Mouse (Mus musculus): ENCODE measurements around the gene Ntf5. TPM values are rescaled to one million over a fixed set of nuclear protein-coding genes. Genes with fewer than 3 reads are reported as not detected.

The Ntf5 gene
- 1.0 and 1.1 TPM in 2 replicates for polyA plus RNA-seq (2016; fragmentation: Nextera tagmentation; extraction: Ambion mirVana)

DNA sequence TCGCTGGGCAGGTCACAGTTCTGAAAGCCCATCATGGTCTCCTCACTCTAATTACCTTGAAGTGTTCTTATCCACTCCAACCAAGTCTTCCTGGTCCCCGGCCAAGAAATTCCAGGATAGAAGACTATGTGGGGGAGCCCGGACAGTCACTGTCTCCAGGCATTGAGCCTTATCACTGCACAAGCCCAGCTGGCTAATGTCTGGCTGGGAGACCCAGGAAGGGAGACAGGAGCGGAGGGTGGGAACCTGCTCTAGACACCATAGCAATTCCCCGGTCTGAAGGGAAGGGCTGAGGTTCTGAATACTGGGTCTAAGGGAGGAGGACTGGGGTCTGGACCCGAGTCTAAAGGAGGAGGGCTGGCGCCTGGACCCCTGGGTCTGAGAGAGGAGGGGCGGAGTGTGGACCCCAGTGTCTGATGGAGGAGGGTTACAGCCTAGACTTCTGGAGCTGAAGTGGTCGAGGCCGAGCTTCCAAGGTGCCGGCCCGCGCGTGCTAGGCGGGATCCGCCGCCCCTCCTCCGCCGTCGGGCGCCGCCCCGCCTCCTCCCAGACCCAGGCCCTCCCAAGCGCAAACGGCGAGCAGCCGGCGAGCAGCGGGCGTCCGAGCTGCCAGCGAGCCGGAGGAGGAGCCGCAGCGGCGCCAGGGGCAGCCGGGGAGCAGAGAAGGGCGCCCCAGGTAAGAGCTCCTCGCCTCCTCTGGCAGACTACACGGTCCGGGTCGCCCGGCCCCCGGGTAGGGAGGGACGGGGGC, at the start of gene Ntf5:
Ntf5 (plus strand) TSS at position 583 of the 751 bp plus-strand sequence.
- 3% methylated on average over 45 of the region's 45 CpGs for WGBS

DNA sequence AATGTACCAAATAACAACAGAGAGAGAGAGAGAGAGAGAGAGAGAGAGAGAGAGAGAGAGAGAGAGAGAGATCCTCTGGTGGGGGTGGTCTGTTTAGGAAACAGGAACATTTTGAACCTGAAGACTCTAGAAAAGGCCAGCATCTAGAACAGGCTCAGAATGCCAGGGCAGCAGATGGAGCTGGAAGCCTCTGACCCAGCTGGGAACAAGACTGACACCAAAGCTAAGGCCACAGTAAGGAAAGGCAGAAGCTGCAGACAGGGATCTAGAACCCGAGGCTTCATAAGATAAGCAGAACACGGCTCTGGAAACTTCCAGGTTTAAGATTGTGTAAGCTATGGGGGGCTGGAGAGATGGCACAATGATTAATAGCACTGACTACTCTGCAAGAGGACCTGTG, 49.5 kb upstream of the Ntf5 start:
- no peaks in the 10 kb centered on the region; the same call in 1 of the 2 replicates for H3K36me3 ChIP-seq
- WGBS, result 87% methylated on average over 2 of the region's 2 CpGs
- no peak overlapping the region for H3K27ac ChIP-seq
- H3K27me3 ChIP-seq (ENCODE audit: insufficient read depth, poor library complexity, severe bottlenecking), result peaks cover 83% of the 10 kb centered on the region
- no peak overlapping the region for H3K4me3 ChIP-seq
- peaks cover 48% of the 10 kb centered on the region for H3K4me1 ChIP-seq (replicated peaks)
- no peak for DNase-seq (ENCODE audit: low spot score)
- H3K9me3 ChIP-seq, result no peaks in the 10 kb centered on the region

More for the DNA sequence above, at the start of gene Ntf5:
- Histone ChIP-seq H3K27ac (peak within 1 kb of the TSS; percentile 70; the same call in 1 of the 2 replicates), H3K9me3 (no peaks in the 10 kb centered on the region), H3K27me3 (ENCODE audit: insufficient read depth, poor library complexity, severe bottlenecking) (peaks cover 100% of the 10 kb centered on the region), H3K4me1 (replicated peaks) (peaks cover 32% of the 10 kb centered on the region), H3K36me3 (no peaks in the 10 kb centered on the region), H3K4me3 (peak within 1 kb of the TSS; percentile 59)
- peak; percentile 49 for DNase-seq (ENCODE audit: low spot score)

DNA sequence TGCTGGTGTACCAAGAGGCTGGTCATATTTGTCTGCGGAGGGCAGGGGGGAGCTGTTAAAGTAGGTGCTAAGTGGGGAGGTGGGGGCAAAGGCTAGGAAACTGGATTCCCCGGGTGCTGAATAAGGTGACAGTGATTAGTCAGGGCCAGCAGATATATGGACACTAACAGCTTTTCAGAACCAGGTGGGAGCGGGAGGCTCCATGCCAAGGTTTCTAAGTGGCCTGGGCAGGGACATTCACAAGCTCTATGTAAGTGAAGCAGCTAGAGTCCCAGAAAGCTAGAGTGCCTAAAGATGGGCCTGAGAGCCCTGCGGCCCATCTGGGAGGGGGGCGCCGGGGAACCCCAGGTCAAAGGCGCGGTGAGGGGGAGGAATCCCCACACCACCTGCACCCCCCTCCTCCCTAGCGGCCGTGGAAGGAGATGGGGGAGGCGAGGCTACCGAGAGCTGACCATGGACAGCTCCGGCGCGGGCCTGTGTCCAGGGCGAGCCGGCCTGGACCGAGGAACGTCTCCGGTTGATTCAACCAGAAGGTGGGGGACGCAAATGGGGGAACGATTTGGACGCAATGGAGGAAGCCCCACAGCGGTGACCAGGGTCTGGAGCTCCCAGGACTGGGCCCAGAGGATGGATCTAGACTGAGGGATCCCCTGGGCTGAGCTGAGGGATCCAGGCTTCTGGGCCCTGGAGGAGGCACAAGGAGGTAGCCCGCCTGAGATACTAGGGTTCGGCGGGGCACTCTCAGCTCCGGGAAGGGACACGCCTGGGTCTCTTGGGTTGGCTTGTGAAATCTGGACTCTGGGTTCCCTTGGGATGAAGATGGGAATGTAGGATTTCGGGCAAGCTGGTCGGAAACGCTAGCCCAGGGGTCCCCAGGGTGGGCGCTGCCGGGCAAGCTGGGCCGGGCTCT, 47.5 kb upstream of the Ntf5 start:
- peaks cover 62% of the 10 kb centered on the region for H3K4me1 ChIP-seq (replicated peaks)

DNA sequence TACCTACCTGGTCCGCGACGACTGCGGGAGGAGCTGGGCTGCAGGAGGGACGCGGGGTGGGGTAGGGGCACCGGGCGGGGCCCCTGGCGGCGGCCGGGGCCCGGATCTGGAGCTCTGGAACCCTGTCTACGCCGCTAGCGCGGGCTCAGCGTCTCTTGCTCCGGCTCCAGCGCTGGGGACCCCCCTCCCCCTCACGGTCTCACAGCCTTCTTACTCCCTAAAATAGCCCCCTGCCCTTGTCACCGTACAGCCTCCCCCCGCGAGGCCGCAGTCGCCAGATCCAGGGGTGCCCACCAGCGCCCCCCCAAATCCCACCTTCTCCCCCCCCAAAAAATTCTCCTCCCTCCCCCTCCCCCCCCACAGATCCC, 46.9 kb upstream of the Ntf5 start, which contains the start of gene Ppfia3:
Ppfia3 (minus strand) TSS at position 368 of the 368 bp plus-strand sequence.
- no peaks in the 10 kb centered on the region for H3K9me3 ChIP-seq
- H3K36me3 ChIP-seq, result no peaks in the 10 kb centered on the region
- H3K27ac ChIP-seq, result peak within 1 kb of the TSS; percentile 88
- WGBS, result under 1% methylated on average over 26 of the region's 26 CpGs
- peak within 1 kb of the TSS; percentile 85 for H3K4me3 ChIP-seq
- DNase-seq (ENCODE audit: low spot score), result no peak
- H3K27me3 ChIP-seq (ENCODE audit: insufficient read depth, poor library complexity, severe bottlenecking), result peaks cover 78% of the 10 kb centered on the region
- peaks cover 62% of the 10 kb centered on the region for H3K4me1 ChIP-seq (replicated peaks)

More for the DNA sequence above, 47.5 kb upstream of the Ntf5 start:
- Histone ChIP-seq H3K27me3 (ENCODE audit: insufficient read depth, poor library complexity, severe bottlenecking) (peaks cover 85% of the 10 kb centered on the region), H3K27ac (peak overlapping the region; percentile 88), H3K4me3 (peak overlapping the region; percentile 85), H3K9me3 (no peaks in the 10 kb centered on the region), H3K36me3 (no peaks in the 10 kb centered on the region)
- peak; percentile 60 for DNase-seq (ENCODE audit: low spot score)
- WGBS, result 4% methylated on average over 35 of the region's 35 CpGs

DNA sequence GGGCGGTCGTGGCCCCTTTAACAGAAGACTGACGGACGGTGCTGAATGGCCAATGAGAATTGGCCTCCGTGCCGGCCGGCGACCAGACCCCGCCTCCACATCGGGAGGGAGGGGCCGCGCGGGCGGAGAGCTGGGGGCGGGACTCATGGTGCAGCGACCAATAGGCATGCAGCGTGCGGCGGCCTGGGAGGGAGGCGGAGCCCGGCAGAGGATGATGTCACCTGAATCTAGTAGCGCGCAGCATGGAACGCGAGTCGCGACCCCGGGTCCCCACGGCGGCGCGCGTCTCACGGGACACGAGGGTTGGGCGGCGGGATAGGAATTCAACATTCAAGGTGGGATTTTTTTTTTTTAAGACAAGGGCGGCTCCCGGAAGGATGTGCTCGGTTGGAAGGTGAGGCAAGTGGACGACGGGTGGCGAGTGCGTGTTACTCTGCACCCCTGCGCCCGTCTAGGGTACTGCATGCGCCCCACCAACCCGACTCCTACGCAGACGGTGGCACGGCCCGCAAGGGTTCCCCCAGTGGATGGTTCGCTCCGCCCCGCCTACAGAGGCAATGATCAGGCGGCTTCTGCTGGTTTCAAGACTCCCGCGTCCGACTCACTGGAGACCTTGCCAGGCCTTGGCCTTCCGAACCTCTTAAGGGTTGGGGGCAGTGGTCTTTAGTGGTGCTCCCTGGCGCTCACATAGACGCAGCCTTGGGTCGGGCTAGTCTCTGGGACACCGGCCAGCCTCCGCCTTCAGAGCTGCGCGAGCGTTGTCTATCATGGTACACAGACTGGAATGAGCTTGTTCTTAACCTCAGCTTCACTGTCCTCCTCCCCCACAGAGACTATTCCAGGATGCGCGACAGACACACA, 46.2 kb upstream of the Ntf5 start:
- H3K4me1 ChIP-seq (replicated peaks), result peaks cover 57% of the 10 kb centered on the region

DNA sequence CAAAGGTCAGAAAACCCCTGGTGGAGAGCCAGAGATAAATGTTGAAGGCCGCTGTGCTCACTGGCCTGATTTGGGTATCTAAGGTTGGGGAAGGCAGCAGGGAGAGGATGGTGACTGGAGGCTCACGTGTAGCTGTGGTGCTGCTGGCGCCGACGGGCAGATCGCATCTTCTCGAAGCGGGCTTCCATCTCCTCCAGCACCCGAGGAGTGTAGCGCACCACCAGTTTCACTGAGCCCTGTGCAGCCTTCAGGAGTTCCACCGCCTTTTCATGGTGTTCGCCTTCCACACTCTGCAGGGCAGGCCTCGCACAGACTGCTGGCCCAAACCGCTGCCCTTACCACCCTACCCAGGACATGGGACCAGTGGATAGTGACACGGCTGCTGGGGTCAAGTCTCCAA, 45.3 kb upstream of the Ntf5 start:
- Histone ChIP-seq H3K36me3 (peaks cover 13% of the 10 kb centered on the region), H3K4me3 (peak overlapping the region; percentile 85), H3K4me1 (replicated peaks) (peaks cover 49% of the 10 kb centered on the region), H3K9me3 (no peaks in the 10 kb centered on the region), H3K27ac (peak overlapping the region; percentile 88), H3K27me3 (ENCODE audit: insufficient read depth, poor library complexity, severe bottlenecking) (peaks cover 63% of the 10 kb centered on the region)
- WGBS, result 79% methylated on average over 15 of the region's 15 CpGs
- DNase-seq (ENCODE audit: low spot score), result no peak

More for the DNA sequence above, 46.2 kb upstream of the Ntf5 start:
- H3K36me3 ChIP-seq, result peaks cover 4% of the 10 kb centered on the region
- H3K4me3 ChIP-seq, result peak overlapping the region; percentile 85
- peak overlapping the region; percentile 88 for H3K27ac ChIP-seq
- DNase-seq (ENCODE audit: low spot score), result peak; percentile 98
- H3K27me3 ChIP-seq (ENCODE audit: insufficient read depth, poor library complexity, severe bottlenecking), result peaks cover 72% of the 10 kb centered on the region
- WGBS, result under 1% methylated on average over 70 of the region's 70 CpGs
- H3K9me3 ChIP-seq, result no peaks in the 10 kb centered on the region

DNA sequence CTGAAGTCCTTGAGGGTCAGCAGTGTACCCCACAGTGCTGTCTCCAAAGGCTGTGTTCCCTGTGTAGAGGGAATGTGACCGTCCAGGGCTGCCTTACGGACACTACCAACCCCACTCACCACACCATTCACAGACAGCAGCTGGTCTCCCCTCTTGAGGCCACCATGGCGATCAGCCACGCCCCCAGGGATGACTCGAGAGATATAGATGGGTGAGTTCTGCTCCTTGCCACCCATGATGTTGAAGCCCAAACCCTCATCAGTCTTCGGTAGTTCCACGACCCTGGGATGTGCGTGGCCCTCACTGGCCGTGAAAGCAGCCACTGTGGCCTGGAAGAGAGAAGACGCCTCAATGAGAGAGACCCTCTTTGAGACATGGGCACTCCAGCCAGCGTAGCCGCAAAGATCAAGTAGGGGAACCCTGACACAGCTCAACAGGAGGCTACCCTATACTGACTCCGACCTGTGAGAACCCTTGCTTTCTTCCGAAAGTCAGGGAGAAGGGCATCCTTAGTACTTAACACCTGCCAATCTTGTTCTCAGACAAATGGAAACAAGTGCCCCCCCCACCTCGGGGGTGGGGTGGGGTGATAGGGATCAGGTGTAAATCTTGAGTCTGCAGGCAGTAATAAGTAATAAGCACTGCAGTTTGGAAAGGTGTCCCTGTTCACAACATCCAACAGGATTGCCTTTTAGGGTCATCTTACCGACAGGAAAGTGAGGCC, 44.3 kb upstream of the Ntf5 start:
- Histone ChIP-seq H3K4me3 (no peak overlapping the region), H3K4me1 (replicated peaks) (peaks cover 49% of the 10 kb centered on the region), H3K27me3 (ENCODE audit: insufficient read depth, poor library complexity, severe bottlenecking) (peaks cover 53% of the 10 kb centered on the region), H3K36me3 (peaks cover 23% of the 10 kb centered on the region), H3K27ac (no peak overlapping the region), H3K9me3 (no peaks in the 10 kb centered on the region)
- DNase-seq (ENCODE audit: low spot score), result no peak
- WGBS, result 78% methylated on average over 16 of the region's 16 CpGs

DNA sequence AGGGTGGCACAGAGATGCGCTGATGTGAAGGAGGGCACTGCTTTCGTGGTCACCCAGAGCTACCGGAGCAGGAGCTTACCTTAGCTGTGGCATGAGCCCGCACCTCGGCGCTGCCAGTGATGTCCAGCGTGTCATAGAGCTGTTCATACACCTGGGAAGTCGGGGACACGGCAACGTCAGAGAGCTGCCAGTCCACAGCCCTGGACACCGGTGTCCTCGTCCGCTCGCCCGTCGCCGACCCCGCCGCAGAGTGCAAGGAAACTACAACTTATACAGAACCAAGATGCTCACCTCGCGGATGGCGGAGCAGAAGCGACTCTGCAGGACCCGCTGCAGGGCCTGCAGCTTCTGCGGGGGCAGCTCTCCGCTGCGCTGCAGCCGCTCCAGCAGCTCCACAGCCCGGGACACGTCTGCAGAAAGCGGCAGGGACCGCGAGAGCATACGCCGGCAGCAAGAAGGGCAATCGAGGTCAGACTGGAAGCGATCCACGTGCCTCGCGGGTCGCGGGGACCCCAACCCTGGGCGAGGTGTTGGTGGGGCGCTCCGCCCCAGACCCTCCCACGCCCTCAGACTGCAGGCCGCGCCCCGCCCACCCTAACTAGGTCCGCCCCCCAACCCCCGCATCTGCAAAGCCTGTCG, 43.5 kb upstream of the Ntf5 start:
- H3K4me1 ChIP-seq (replicated peaks), result peaks cover 49% of the 10 kb centered on the region
- no peaks in the 10 kb centered on the region for H3K9me3 ChIP-seq
- peak overlapping the region; percentile 63 for H3K4me3 ChIP-seq
- H3K27ac ChIP-seq, result peak overlapping the region; percentile 59; the same call in 1 of the 2 replicates
- 9% methylated on average over 52 of the region's 52 CpGs for whole genome bisulfite sequencing
- DNase-seq (ENCODE audit: low spot score), result no peak
- peaks cover 31% of the 10 kb centered on the region for H3K36me3 ChIP-seq
- peaks cover 45% of the 10 kb centered on the region for H3K27me3 ChIP-seq (ENCODE audit: insufficient read depth, poor library complexity, severe bottlenecking)

DNA sequence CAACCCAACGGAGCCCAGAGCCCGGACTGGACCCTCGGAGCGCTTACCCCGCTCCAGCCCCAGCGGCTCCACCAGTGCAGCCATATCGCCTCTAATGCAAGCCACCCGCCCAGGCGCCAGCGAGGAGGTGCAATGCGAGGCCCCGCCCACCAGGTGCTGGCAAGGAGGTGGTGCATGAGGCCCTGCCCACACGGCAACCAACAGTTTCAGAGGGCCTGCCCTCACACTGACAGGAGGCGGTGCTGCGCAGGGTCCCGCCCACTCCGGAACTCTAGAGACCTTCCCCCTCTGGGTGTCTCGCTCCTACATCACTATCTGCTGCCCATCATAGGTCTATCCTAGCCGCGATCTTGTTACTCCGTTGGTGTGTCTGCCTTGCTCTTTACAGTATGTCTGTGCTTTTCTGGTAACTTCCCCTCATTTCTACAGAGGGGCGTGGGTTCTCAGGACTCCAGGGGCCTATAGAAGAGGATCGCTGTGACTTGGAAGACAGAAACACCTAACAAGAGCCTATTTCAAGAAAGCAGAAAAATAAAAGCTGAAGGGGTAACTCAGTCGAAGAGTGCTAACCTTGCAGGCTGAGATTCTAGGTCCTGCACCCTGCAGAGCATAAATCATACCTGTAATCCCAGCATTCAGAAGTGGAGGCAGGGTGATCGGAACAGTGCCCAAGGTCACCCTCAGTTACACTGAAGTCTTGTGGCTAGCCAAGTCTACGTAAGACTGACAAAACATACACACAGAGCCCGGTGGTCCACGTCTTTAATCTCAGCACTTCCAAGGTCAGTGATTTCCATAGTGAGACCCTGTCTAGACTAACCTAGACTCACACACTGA, 42.8 kb upstream of the Ntf5 start, which contains the start of gene Lin7b:
Lin7b (minus strand) TSS at position 109 of the 837 bp plus-strand sequence.
- H3K27ac ChIP-seq, result peak within 1 kb of the TSS; percentile 59; the same call in 1 of the 2 replicates
- peaks cover 38% of the 10 kb centered on the region for H3K27me3 ChIP-seq (ENCODE audit: insufficient read depth, poor library complexity, severe bottlenecking)
- WGBS, result 11% methylated on average over 28 of the region's 28 CpGs
- peak within 1 kb of the TSS; percentile 63 for H3K4me3 ChIP-seq
- H3K36me3 ChIP-seq, result peaks cover 37% of the 10 kb centered on the region
- no peaks in the 10 kb centered on the region for H3K9me3 ChIP-seq
- DNase-seq (ENCODE audit: low spot score), result peak; percentile 88
- peaks cover 43% of the 10 kb centered on the region for H3K4me1 ChIP-seq (replicated peaks)

DNA sequence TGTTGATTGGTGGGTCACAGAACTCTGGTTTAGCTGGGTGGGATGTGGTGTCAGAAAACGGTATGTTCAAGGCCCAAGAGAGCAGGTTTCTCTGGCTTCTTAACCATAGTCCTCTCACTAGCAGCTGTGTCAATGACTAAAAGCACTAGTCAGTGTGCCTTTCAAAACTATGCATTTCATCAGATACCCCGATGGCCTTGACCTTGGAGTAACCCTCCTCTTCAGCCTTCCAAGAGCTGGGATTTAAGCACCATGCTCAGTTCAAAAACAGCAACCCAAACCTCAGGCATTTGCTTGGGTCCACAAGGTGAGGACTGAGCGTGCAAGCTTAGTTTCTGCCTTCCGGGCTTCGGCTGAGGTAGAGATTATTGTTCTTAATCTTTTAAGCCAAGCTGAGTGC, 41.1 kb upstream of the Ntf5 start:
- WGBS, result 89% methylated on average over 5 of the region's 5 CpGs
- no peak overlapping the region for H3K4me3 ChIP-seq
- H3K4me1 ChIP-seq (replicated peaks), result peaks cover 33% of the 10 kb centered on the region
- DNase-seq (ENCODE audit: low spot score), result no peak
- no peak overlapping the region for H3K27ac ChIP-seq
- peaks cover 54% of the 10 kb centered on the region for H3K36me3 ChIP-seq
- no peaks in the 10 kb centered on the region for H3K9me3 ChIP-seq
- peaks cover 30% of the 10 kb centered on the region for H3K27me3 ChIP-seq (ENCODE audit: insufficient read depth, poor library complexity, severe bottlenecking)
